Mouse (Mus musculus) yolk sac, embryonic 10.5 days (tissue): ENCODE data around the gene Slc48a1.
A peak's percentile ranks its signal among the peaks of the same experiment; 100 is the strongest.

ENCODE experiments used
- DNase-seq: peaks from one replicate; pipeline ENCODE4 v3.0.0-alpha.2; 2017; ENCODE audit warnings: low spot score

The Slc48a1 gene

GRCm38 (mm10) chr15:97807867-97808266 lies 29.5 kb downstream of the Slc48a1 start:
- DNase-seq = no peak

GRCm38 (mm10) chr15:97808532-97808931 lies 30.2 kb downstream of the Slc48a1 start:
- no peak for DNase-seq

- DNase-seq = no peak
These were observed 30.9 kb downstream of the Slc48a1 start for GRCm38 (mm10) chr15:97809206-97809605.

- DNase-seq = no peak
These were observed 31.6 kb downstream of the Slc48a1 start for GRCm38 (mm10) chr15:97809942-97810341.

- DNase-seq = no peak
These were observed 32.1 kb downstream of the Slc48a1 start for GRCm38 (mm10) chr15:97810399-97810798.

- no peak for DNase-seq
These were observed 33.0 kb downstream of the Slc48a1 start for GRCm38 (mm10) chr15:97811307-97811706.

- DNase-seq = no peak
These were observed 33.8 kb downstream of the Slc48a1 start for GRCm38 (mm10) chr15:97812126-97812525.

- no peak for DNase-seq
These were observed 34.6 kb downstream of the Slc48a1 start for GRCm38 (mm10) chr15:97812875-97813274.

GRCm38 (mm10) chr15:97813452-97814204 lies 35.3 kb downstream of the Slc48a1 start:
- peak; percentile 42 for DNase-seq

- no peak for DNase-seq
These were observed 36.4 kb downstream of the Slc48a1 start for GRCm38 (mm10) chr15:97814703-97815102.

GRCm38 (mm10) chr15:97815254-97815653 lies 36.9 kb downstream of the Slc48a1 start:
- DNase-seq = no peak

GRCm38 (mm10) chr15:97816199-97816994 lies 38.1 kb downstream of the Slc48a1 start:
- no peak for DNase-seq

GRCm38 (mm10) chr15:97819937-97820336 lies 41.6 kb downstream of the Slc48a1 start:
- no peak for DNase-seq

GRCm38 (mm10) chr15:97821321-97821982 lies 43.1 kb downstream of the Slc48a1 start:
- DNase-seq = peak; percentile 54

- DNase-seq = no peak
These were observed 43.7 kb downstream of the Slc48a1 start for GRCm38 (mm10) chr15:97821983-97822363.

GRCm38 (mm10) chr15:97822545-97823228 lies 44.4 kb downstream of the Slc48a1 start:
- DNase-seq = no peak

GRCm38 (mm10) chr15:97823479-97823878 lies 45.2 kb downstream of the Slc48a1 start:
- DNase-seq = no peak

- no peak for DNase-seq
These were observed 45.7 kb downstream of the Slc48a1 start for GRCm38 (mm10) chr15:97824042-97824441.

- peak; percentile 47 for DNase-seq
These were observed 47.0 kb downstream of the Slc48a1 start for GRCm38 (mm10) chr15:97825071-97825940.

GRCm38 (mm10) chr15:97825941-97826587 lies 47.7 kb downstream of the Slc48a1 start:
- no peak for DNase-seq
